Mouse (Mus musculus) embryonic facial prominence, embryonic 12.5 days (tissue): Measurements from ENCODE around the gene Prss48. TPM values are rescaled to one million over a fixed set of nuclear protein-coding genes. Genes with fewer than 3 reads are reported as not detected.

ENCODE experiments used
- ATAC-seq: fragments of 200-750 bp; cut with Nextera tagmentation; 2 replicates; pipeline ENCODE4 v1.8.0; 2017; ENCODE audit not compliant: insufficient number of reproducible peaks, insufficient read depth, low FRiP score, low TSS enrichment
- H3K27ac ChIP-seq: fragments of 300-500 bp; sonication (generic); 2 replicates; pipeline ENCODE4 v1.5.1; 2016; ENCODE audit warnings: mild to moderate bottlenecking
- H3K27me3 ChIP-seq: fragments of 300-500 bp; sonication (generic); 2 replicates; pipeline ENCODE4 v1.6.1; 2016; ENCODE audit warnings: mild to moderate bottlenecking, moderate library complexity
- H3K36me3 ChIP-seq: fragments of 300-500 bp; sonication (generic); 2 replicates; pipeline ENCODE4 v1.6.1; 2016; ENCODE audit warnings: mild to moderate bottlenecking
- H3K4me1 ChIP-seq: fragments of 300-500 bp; sonication (generic); 2 replicates; pipeline ENCODE4 v1.6.1; 2016
- H3K4me2 ChIP-seq: fragments of 300-500 bp; sonication (generic); replicated peaks from 2 replicates; pipeline ENCODE4 v1.6.1; 2016; ENCODE audit warnings: mild to moderate bottlenecking, moderate library complexity
- H3K4me3 ChIP-seq: fragments of 300-500 bp; sonication (generic); 2 replicates; pipeline ENCODE4 v1.5.1; 2016; ENCODE audit warnings: mild to moderate bottlenecking
- H3K9ac ChIP-seq: fragments of 300-500 bp; sonication (generic); 2 replicates; pipeline ENCODE4 v1.6.1; 2016; ENCODE audit warnings: mild to moderate bottlenecking, moderate library complexity
- H3K9me3 ChIP-seq: fragments of 300-500 bp; sonication (generic); 2 replicates; pipeline ENCODE4 v1.6.1; 2016; ENCODE audit warnings: mild to moderate bottlenecking, moderate library complexity
- WGBS: fragments of 180-500 bp; shearing (Covaris S2); methylation state at CpG from one replicate; pipeline ENCODE4 v1.1.7; 2016; 5-methylcytosine and 5-hydroxymethylcytosine counted together
- polyA plus RNA-seq: library from polyadenylated mRNA; unstranded; fragments of >200 nt; fragmentation: Nextera tagmentation; extraction: Ambion mirVana; gene quantifications from 2 replicates; pipeline ENCODE4 v1.2.1, GENCODE M21; 2016

The Prss48 gene
- not detected in 2 replicates for polyA plus RNA-seq

DNA sequence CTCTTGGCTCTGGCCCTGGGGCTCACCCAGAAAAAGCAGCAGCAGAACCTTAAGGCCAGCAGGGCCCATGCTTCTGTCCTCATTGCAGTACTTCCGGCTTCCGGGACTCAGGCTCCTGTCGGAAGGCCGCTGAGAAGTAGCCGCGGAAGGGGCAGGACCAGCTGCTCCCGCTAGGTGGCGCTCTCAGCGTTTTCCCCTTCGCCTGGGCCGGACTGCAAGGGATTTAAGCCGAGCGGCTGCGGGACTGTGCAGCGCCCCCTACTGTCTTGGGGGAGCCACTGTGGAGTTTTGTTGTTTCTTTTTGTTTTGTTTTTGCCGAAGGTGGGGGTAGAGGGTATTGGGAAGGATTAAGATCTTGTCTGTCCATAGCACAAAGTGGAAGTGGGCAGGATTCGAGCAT, at the start of gene Prss48:
TSS of gene Prss48 (minus strand) at position 69 of the 400 bp plus-strand sequence.
- no peak for ATAC-seq
- no peak within 1 kb of the TSS for H3K9ac ChIP-seq
- H3K4me2 ChIP-seq = no peak within 1 kb of the TSS
- no peaks in the 10 kb centered on the region for H3K9me3 ChIP-seq
- no peak within 1 kb of the TSS for H3K27ac ChIP-seq
- no peaks in the 10 kb centered on the region for H3K4me1 ChIP-seq
- no peaks in the 10 kb centered on the region for H3K27me3 ChIP-seq
- no peak within 1 kb of the TSS for H3K4me3 ChIP-seq
- 74% methylated on average over 17 of the region's 17 CpGs for WGBS
- no peaks in the 10 kb centered on the region for H3K36me3 ChIP-seq

DNA sequence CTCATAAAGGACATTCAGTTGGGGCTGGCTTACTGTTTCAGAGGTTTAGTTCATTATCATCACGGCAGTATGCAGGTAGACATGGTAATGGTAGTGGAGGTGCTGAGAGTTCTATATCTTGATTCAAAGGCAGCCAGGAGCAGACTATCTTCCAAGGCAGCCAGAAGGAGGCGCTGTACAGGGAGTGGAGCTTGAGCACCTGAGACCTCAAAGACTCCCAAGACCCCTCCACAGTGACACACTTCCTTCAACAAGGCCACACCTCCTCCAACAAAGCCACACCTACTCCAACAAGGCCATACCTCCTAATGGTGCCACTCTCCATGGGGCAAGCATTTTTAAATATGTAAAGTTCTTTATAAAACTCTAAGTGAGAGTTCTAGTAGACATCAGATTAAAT, 46.8 kb upstream of the Prss48 start:
- Histone ChIP-seq H3K36me3 (peaks cover 11% of the 10 kb centered on the region; the same call in 1 of the 2 replicates), H3K9ac (no peak overlapping the region), H3K4me3 (no peak overlapping the region), H3K4me2 (no peak overlapping the region), H3K27ac (no peak overlapping the region), H3K4me1 (no peaks in the 10 kb centered on the region), H3K27me3 (no peaks in the 10 kb centered on the region), H3K9me3 (no peaks in the 10 kb centered on the region)
- WGBS = 84% methylated on average over 2 of the region's 2 CpGs
- no peak for ATAC-seq

DNA sequence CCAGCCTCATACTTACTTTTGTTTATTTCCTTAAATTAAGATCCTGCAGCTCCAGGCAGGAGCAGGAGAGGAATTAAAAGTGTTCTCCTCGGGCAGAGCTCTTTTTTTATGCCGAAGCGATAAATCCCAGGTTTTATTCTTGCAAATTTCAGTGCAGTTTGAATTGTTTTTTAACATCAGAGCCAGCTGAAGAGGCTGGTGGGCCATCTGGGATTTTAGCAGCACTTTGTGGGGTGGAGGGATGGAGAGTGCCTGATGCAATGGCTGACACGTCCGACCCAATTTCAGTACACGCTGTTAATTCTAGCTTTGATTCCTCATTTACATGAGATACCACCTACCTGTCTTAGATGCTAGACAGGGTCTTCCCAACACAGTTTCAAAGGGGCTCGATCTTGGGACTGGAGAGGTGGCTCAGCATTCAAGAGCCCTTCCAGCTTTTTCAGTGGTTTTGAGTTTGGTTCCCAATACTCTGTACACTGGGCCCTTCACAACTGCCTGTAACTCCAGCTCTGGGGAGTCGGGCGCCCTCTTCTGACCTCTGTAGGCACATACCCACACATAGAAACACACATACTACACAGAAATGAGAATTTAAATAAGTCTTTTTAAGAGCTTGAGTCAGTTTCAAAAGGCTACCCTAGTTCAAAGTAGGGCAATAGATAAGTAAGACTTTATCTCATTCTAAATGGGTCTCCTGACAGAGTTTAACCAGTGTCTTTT, 45.6 kb upstream of the Prss48 start:
- H3K27ac ChIP-seq = no peak overlapping the region
- ATAC-seq = no peak
- no peaks in the 10 kb centered on the region for H3K27me3 ChIP-seq
- no peak overlapping the region for H3K9ac ChIP-seq
- H3K9me3 ChIP-seq = no peaks in the 10 kb centered on the region
- no peak overlapping the region for H3K4me2 ChIP-seq
- WGBS = 93% methylated on average over 9 of the region's 9 CpGs
- H3K36me3 ChIP-seq = peaks cover 15% of the 10 kb centered on the region
- H3K4me3 ChIP-seq = no peak overlapping the region
- H3K4me1 ChIP-seq = no peaks in the 10 kb centered on the region

DNA sequence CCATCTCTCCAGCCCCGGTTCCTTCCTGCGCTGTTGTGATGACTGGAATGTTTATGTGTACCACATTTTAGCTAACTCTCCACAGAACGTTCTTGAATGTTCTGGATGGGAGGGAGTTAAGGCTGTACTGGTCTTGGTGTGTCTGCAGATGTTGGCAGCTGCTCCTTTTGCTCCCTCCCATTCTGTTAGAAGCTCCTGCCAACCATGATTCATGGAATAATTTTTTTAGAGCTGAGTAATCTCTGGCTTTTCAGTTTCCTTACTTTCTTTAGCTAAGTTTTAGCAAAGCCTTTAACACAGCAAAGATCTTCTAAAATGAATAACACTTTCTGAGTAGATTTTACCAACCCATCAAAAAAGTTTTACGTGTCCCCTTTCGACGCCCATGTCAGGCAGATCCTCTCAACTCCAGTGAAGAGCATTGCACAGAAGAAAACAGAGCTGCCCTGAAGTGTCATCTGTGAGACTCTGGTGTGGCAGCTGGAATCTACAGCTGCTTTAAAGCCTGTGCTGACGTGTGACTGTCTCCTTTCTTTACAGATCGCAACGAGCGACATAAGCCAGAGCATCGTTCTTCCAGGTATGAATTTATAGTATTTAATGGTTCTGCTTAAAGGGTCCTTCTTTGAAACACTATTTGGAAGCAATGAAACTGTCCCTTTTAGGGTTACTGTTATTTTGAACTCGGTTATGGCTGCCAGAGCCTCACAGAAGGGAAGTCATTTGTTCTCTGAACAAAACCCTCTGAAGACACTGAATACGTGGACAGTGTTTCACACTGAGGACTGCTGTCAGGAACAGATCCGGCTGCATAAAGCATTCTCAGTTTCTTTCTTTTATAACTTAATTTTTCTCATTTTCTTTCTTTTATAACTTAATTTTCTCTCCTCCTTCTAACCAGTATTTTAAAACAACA, 38.3 kb upstream of the Prss48 start:
- Histone ChIP-seq H3K4me1 (peaks cover 17% of the 10 kb centered on the region; the same call in 1 of the 2 replicates), H3K9me3 (no peaks in the 10 kb centered on the region), H3K9ac (no peak overlapping the region), H3K27ac (0 out of 2 replicates have a peak overlapping the region, but pooled peaks have one; percentile 50), H3K27me3 (no peaks in the 10 kb centered on the region), H3K4me2 (no peak overlapping the region), H3K4me3 (no peak overlapping the region), H3K36me3 (peaks cover 9% of the 10 kb centered on the region)
- WGBS = 73% methylated on average over 14 of the region's 14 CpGs
- ATAC-seq = no peak

GRCm38 (mm10) chr3:86038648-86039047, 36.4 kb upstream of the Prss48 start:
- Histone ChIP-seq H3K27ac (peak overlapping the region; percentile 81), H3K9ac (no peak overlapping the region), H3K4me3 (no peak overlapping the region), H3K36me3 (peaks cover 9% of the 10 kb centered on the region), H3K9me3 (no peaks in the 10 kb centered on the region), H3K27me3 (no peaks in the 10 kb centered on the region), H3K4me2 (no peak overlapping the region), H3K4me1 (peaks cover 17% of the 10 kb centered on the region; the same call in 1 of the 2 replicates)
- WGBS = 22% methylated on average over 3 of the region's 3 CpGs
- ATAC-seq = no peak

GRCm38 (mm10) chr3:86037926-86038484, 35.7 kb upstream of the Prss48 start:
- Histone ChIP-seq H3K9ac (no peak overlapping the region), H3K27ac (no peak overlapping the region), H3K4me3 (no peak overlapping the region), H3K9me3 (no peaks in the 10 kb centered on the region), H3K36me3 (peaks cover 6% of the 10 kb centered on the region), H3K27me3 (no peaks in the 10 kb centered on the region), H3K4me1 (peaks cover 17% of the 10 kb centered on the region; the same call in 1 of the 2 replicates), H3K4me2 (no peak overlapping the region)
- ATAC-seq = no peak
- 87% methylated on average over 9 of the region's 9 CpGs for WGBS

- H3K4me2 ChIP-seq = no peak overlapping the region
- no peak overlapping the region for H3K27ac ChIP-seq
- no peaks in the 10 kb centered on the region for H3K27me3 ChIP-seq
- peaks cover 2% of the 10 kb centered on the region; the same call in 1 of the 2 replicates for H3K4me1 ChIP-seq
- no peak overlapping the region for H3K9ac ChIP-seq
- no peak for ATAC-seq
- WGBS = 88% methylated on average over 9 of the region's 9 CpGs
- no peaks in the 10 kb centered on the region for H3K9me3 ChIP-seq
- peaks cover 5% of the 10 kb centered on the region; the same call in 1 of the 2 replicates for H3K36me3 ChIP-seq
- H3K4me3 ChIP-seq = no peak overlapping the region
These were observed 31.3 kb upstream of the Prss48 start for GRCm38 (mm10) chr3:86033455-86034090.

DNA sequence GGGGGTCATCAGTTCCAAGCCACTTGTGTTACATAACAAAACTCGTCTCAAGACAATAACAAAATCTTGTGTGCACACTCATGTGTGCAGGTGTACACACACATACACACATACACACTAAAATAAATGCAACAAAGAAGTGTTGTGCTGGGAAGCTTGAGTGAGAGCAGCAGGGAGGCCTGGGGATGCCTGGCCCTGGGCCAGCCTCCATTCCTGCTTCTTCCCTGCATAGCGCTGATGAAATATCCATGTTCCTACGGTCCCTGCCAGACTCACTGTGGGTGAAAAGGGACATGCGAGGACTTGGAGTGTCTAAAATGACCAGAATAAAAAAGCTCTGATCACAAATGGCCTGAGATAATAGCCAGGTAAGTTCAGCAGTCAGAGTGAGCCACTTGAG, 28.3 kb upstream of the Prss48 start:
- H3K9ac ChIP-seq = no peak overlapping the region
- H3K27ac ChIP-seq = no peak overlapping the region
- no peaks in the 10 kb centered on the region for H3K27me3 ChIP-seq
- WGBS = 73% methylated on average over 4 of the region's 4 CpGs
- no peak overlapping the region for H3K4me3 ChIP-seq
- H3K9me3 ChIP-seq = no peaks in the 10 kb centered on the region
- no peak overlapping the region for H3K4me2 ChIP-seq
- ATAC-seq = no peak
- H3K4me1 ChIP-seq = no peaks in the 10 kb centered on the region
- H3K36me3 ChIP-seq = no peaks in the 10 kb centered on the region

DNA sequence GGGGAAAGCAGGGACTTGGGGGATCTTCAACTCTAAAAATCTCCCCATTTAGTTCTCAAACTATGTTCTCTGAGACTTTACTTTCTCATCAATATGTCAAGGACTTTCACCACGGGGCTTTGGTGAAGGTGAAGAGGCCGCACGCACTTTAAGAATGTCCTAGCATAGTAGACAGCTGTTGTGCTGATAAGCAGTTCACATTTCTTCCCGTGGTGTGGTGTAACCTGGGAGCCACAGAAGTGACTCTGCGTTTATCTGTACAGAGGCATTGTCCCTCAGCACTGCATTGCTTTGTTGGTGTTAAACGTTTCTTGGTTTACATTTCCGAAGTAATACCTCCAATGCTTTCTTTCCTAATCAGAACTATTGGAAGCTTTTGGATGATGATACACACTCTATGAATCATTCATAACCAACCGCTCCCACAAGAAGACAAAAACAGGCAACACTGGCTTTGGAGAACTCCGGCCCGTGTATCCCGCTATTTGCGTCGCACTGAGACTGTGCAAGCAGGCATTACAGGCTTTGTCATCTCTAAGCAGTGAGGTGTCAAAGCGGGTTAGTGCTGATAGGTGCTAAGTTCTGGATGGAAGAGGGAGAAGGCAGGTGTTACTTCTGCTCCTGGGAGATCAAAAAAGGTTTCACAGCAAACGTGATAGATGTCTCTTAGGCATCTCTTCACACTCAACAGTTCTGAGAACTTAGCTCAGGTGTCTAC, 26.5 kb upstream of the Prss48 start:
- Histone ChIP-seq H3K4me1 (no peaks in the 10 kb centered on the region), H3K4me2 (no peak overlapping the region), H3K4me3 (no peak overlapping the region), H3K27ac (no peak overlapping the region), H3K9ac (no peak overlapping the region), H3K9me3 (no peaks in the 10 kb centered on the region), H3K27me3 (no peaks in the 10 kb centered on the region), H3K36me3 (no peaks in the 10 kb centered on the region)
- 89% methylated on average over 15 of the region's 15 CpGs for WGBS
- no peak for ATAC-seq

DNA sequence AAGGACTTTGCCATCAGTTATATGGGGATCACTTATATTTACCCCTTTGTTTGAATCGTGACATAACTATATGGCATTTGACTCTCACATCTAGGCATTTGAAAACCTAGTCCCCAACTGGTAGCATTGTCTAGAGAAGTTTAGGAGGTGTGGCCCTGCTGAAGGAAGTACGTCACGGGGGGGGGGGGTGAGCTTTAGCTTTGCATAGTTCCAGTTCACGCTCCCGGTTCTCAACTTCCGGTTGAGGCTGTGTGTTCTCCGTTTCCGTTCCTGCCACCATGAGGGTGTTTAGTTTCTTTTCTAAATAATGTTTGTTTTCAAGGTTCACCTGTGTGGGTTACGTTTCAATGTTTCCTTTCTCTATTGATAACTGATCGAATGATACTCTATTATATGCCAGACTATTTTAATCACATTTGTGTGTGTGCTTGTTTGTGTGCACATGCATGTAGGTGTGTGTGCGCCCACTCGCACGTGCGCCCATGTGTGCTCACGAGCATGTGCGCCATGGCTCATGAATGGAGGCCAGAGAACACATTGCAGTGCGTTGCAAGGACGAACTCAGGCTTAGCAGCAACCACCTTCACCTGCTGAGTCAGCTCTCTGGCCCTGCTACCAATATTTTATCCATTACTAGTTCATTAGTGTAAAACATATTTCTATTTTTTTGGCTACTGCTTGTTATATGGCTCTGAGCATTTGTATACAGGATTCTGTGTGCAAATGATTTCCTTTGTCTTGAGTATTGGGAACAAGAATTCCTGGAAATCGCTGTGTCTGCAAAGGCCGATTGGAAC, 23.2 kb upstream of the Prss48 start:
- Histone ChIP-seq H3K4me3 (no peak overlapping the region), H3K9me3 (no peaks in the 10 kb centered on the region), H3K9ac (no peak overlapping the region), H3K27me3 (no peaks in the 10 kb centered on the region), H3K4me1 (no peaks in the 10 kb centered on the region), H3K36me3 (no peaks in the 10 kb centered on the region), H3K4me2 (no peak overlapping the region), H3K27ac (no peak overlapping the region)
- WGBS = 92% methylated on average over 20 of the region's 20 CpGs
- no peak for ATAC-seq
